Mouse (Mus musculus) cerebellum, adult 2 months (tissue): ENCODE data around the gene 3110082J24Rik.

Experiments used
- CTCF ChIP-seq: fragments of 200-500 bp; IDR thresholded peaks from 2 replicates; pipeline ENCODE4 v1.5.1; 2011; ENCODE audit warnings: low read depth, mild to moderate bottlenecking, control low read depth, low read length, moderate library complexity, borderline replicate concordance; ENCODE audit not compliant: insufficient read depth
- POLR2A ChIP-seq: fragments of 200-500 bp; IDR thresholded peaks from 2 replicates; pipeline ENCODE4 v1.6.1; 2011; ENCODE audit warnings: low read length, control low read depth, borderline replicate concordance; ENCODE audit not compliant: insufficient read depth

DNA sequence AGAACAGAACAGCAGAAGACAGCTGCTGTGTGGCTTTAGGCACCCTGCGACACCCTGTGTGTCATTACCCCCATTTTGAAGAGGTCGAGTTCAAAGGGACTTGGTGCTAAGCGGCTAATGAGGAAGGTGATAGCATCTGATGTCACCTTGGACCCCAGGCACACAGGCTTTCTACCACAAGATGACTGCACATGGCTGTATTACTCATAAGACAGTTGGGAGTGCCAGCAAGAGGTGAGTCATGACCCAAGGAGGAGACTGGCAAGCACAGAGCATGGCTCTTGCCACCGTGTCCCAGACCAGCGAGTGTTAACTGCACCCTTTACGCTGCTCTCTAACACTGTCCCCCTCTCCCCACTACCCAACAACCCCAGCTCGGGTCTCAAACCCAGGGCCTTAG lies 20.9 kb upstream of the 3110082J24Rik start:
- TF ChIP-seq CTCF (no peak), POLR2A (no peak)
